Mouse (Mus musculus): ENCODE results near the gene Scgb3a1. TPM values are rescaled to one million over a fixed set of nuclear protein-coding genes. Genes with fewer than 3 reads are reported as not detected.

Scgb3a1 gene
- not detected for total RNA-seq (2021)
- 0.58 TPM in 1 of 2 replicates, not detected in the other for polyA plus RNA-seq (2012; rRNA removed)
- long read RNA-seq = 0 reads

- DNase-seq = no peak
Observed at GRCm38 (mm10) chr11:49663310-49663709, at the start of gene Scgb3a1. Scgb3a1 (plus strand) TSS chr11:49663610.

GRCm38 (mm10) chr11:49615856-49616725 lies 47.3 kb upstream of the Scgb3a1 start:
- DNase-seq = no peak

- DNase-seq = peak; percentile 26
Observed at GRCm38 (mm10) chr11:49618476-49618875, 44.9 kb upstream of the Scgb3a1 start.

GRCm38 (mm10) chr11:49621953-49622352 lies 41.5 kb upstream of the Scgb3a1 start:
- no peak for DNase-seq

- no peak for DNase-seq
Observed at GRCm38 (mm10) chr11:49624156-49624555, 39.3 kb upstream of the Scgb3a1 start.

- no peak for DNase-seq
Observed at GRCm38 (mm10) chr11:49625863-49626262, 37.5 kb upstream of the Scgb3a1 start.

- no peak for DNase-seq
Observed at GRCm38 (mm10) chr11:49626748-49627147, 36.7 kb upstream of the Scgb3a1 start.

GRCm38 (mm10) chr11:49631154-49631553 lies 32.3 kb upstream of the Scgb3a1 start:
- DNase-seq = peak; percentile 36

GRCm38 (mm10) chr11:49632256-49632655 lies 31.2 kb upstream of the Scgb3a1 start:
- DNase-seq = peak; percentile 46

- no peak for DNase-seq
Observed at GRCm38 (mm10) chr11:49634101-49634500, 29.3 kb upstream of the Scgb3a1 start.

- no peak for DNase-seq
Observed at GRCm38 (mm10) chr11:49635671-49636070, 27.7 kb upstream of the Scgb3a1 start.

GRCm38 (mm10) chr11:49636449-49636848 lies 27.0 kb upstream of the Scgb3a1 start:
- no peak for DNase-seq

- DNase-seq = no peak
Observed at GRCm38 (mm10) chr11:49645677-49646076, 17.7 kb upstream of the Scgb3a1 start.

GRCm38 (mm10) chr11:49650113-49650993 lies 13.1 kb upstream of the Scgb3a1 start:
- DNase-seq = no peak

GRCm38 (mm10) chr11:49650994-49651761 lies 12.2 kb upstream of the Scgb3a1 start:
- DNase-seq = no peak

GRCm38 (mm10) chr11:49651762-49652322 lies 11.6 kb upstream of the Scgb3a1 start:
- DNase-seq = no peak

GRCm38 (mm10) chr11:49652401-49653078 lies 10.9 kb upstream of the Scgb3a1 start:
- peak; percentile 79 for DNase-seq

- no peak for DNase-seq
Observed at GRCm38 (mm10) chr11:49653079-49653408, 10.4 kb upstream of the Scgb3a1 start.

- DNase-seq = no peak
Observed at GRCm38 (mm10) chr11:49654651-49655050, 8.8 kb upstream of the Scgb3a1 start.

GRCm38 (mm10) chr11:49655501-49655900 lies 7.9 kb upstream of the Scgb3a1 start:
- no peak for DNase-seq

- DNase-seq = no peak
Observed at GRCm38 (mm10) chr11:49658065-49658464, 5.3 kb upstream of the Scgb3a1 start.

Measured in adrenal gland, adult 2 months (tissue).